Mouse (Mus musculus) embryonic facial prominence, embryonic 10.5 days (tissue): Measurements from ENCODE around the gene Col19a1. TPM values are rescaled to one million over a fixed set of nuclear protein-coding genes. Genes with fewer than 3 reads are reported as not detected.
A peak's percentile ranks its signal among the peaks of the same experiment; 100 is the strongest.

ENCODE experiments used
- DNase-seq: peaks from one replicate; pipeline ENCODE4 v3.0.0-alpha.2; 2017; ENCODE audit warnings: low spot score
- H3K27ac ChIP-seq: fragments of 300-500 bp; sonication (generic); replicated peaks from 2 replicates; pipeline ENCODE4 v1.5.1; 2016; ENCODE audit warnings: mild to moderate bottlenecking
- H3K27me3 ChIP-seq: fragments of 300-500 bp; sonication (generic); replicated peaks from 2 replicates; pipeline ENCODE4 v1.6.1; 2016; ENCODE audit warnings: low read depth, mild to moderate bottlenecking; ENCODE audit not compliant: poor library complexity, severe bottlenecking
- H3K36me3 ChIP-seq: fragments of 300-500 bp; sonication (generic); replicated peaks from 2 replicates; pipeline ENCODE4 v1.6.1; 2016; ENCODE audit warnings: mild to moderate bottlenecking, moderate library complexity
- H3K4me1 ChIP-seq: fragments of 300-500 bp; sonication (generic); 2 replicates; pipeline ENCODE4 v1.6.1; 2016
- H3K4me3 ChIP-seq: fragments of 300-500 bp; sonication (generic); 2 replicates; pipeline ENCODE4 v1.5.1; 2016; ENCODE audit warnings: mild to moderate bottlenecking, moderate library complexity
- H3K9me3 ChIP-seq: fragments of 300-500 bp; sonication (generic); 2 replicates; pipeline ENCODE4 v1.6.1; 2016; ENCODE audit warnings: mild to moderate bottlenecking
- WGBS: fragments of 180-500 bp; shearing (Covaris S2); methylation state at CpG from one replicate; pipeline ENCODE4 v1.1.7; 2016; 5-methylcytosine and 5-hydroxymethylcytosine counted together
- polyA plus RNA-seq: library from polyadenylated mRNA; unstranded; fragments of >200 nt; fragmentation: Nextera tagmentation; extraction: Ambion mirVana; gene quantifications from 2 replicates; pipeline ENCODE4 v1.2.1, GENCODE M21; 2016

Col19a1 gene
- polyA plus RNA-seq, 1 experiment from 2014 or later: 0.42 TPM

DNA sequence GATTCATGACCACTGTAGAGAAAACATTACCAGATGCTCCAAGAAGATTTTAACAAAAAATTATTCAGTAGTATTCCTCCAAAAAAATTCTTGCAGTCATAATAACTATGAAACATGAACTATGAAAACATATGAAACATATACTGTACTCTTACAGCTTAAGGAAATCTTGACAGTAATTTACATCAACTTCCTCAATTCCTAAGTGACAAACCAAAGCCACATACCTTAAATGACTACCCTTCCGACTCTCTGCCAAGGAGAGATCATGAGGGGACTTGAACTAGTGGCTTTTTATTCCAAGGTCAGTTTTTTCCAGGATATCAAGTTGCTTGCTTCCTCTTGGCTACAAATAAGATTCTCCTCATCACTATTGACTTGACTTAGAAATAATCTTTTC lies 39.7 kb downstream of the Col19a1 start:
- Histone ChIP-seq H3K4me1 (peaks cover 9% of the 10 kb centered on the region), H3K36me3 (no peaks in the 10 kb centered on the region), H3K27ac (no peak overlapping the region), H3K9me3 (no peaks in the 10 kb centered on the region), H3K4me3 (no peak overlapping the region), H3K27me3 (no peaks in the 10 kb centered on the region)
- WGBS: 69% methylated on average over 1 of the region's 1 CpGs
- no peak for DNase-seq

GRCm38 (mm10) chr1:24539852-24540251 lies 47.4 kb downstream of the Col19a1 start:
- Histone ChIP-seq H3K36me3 (no peaks in the 10 kb centered on the region), H3K4me3 (no peak overlapping the region), H3K9me3 (no peaks in the 10 kb centered on the region), H3K4me1 (no peaks in the 10 kb centered on the region), H3K27me3 (no peaks in the 10 kb centered on the region), H3K27ac (no peak overlapping the region)
- 73% methylated on average over 1 of the region's 1 CpGs for WGBS
- DNase-seq: no peak

DNA sequence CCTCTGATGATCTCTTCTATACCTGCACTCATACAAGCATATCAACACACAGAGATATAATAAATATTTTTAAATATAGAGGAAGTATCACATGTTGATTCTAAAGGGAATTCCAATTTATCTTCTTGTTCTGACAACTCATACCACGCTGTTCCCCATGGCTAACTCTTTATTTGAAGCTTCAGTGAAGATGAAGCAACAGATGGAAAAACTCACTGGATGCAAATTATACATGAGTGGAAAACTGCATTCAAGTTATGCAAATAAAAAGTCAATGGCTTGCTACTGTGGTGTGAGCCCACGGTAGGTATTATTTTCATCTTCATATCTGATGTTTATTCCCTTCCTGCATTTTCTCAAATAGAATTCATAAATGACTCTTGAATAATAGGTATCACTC lies 60.1 kb downstream of the Col19a1 start:
- Histone ChIP-seq H3K36me3 (no peaks in the 10 kb centered on the region), H3K27ac (no peak overlapping the region), H3K4me1 (no peaks in the 10 kb centered on the region), H3K27me3 (no peaks in the 10 kb centered on the region), H3K4me3 (no peak overlapping the region), H3K9me3 (no peaks in the 10 kb centered on the region)
- no peak for DNase-seq
- 84% methylated on average over 2 of the region's 2 CpGs for WGBS

DNA sequence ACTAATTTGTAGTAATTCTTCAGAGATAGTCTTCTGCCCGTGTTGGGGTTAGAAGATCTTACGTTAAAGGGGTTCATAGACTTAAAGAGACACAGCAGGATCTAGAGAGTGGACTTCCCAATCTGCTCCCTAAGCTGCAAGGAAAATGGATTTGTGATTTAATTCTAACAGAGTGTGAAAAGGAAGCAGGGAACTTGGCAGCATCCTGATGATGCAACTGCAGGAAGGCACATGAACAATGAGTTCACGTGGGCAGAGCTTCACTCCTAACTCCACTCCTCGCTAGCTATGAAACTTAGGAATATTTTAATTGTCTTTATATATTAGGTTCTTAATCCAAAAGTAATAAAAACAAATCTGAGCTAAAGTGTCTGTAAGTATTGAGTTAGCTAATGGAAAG lies 69.8 kb downstream of the Col19a1 start:
- Histone ChIP-seq H3K27me3 (no peaks in the 10 kb centered on the region), H3K4me1 (no peaks in the 10 kb centered on the region), H3K27ac (no peak overlapping the region), H3K9me3 (no peaks in the 10 kb centered on the region), H3K36me3 (no peaks in the 10 kb centered on the region), H3K4me3 (no peak overlapping the region)
- 88% methylated on average over 4 of the region's 4 CpGs for WGBS
- no peak for DNase-seq

DNA sequence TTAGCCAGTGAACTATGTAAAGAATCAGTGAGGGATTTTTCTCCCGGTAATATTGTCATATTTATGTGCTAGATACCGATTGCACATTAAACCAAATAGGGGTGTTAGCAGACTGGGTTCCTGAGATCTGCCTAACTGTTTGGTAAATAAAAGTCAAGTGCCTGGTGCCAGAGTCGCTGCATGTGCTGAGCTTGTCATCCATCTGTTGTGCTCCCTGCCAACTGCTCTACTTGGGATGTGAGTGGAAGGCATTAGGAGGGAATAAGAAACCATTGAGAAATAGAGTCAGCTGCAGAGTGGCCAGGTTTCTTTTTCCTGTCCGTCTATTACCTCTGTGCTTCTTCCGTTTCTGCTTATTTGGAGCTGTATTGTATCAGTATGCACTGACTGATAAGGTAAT lies 71.9 kb downstream of the Col19a1 start:
- no peak overlapping the region for H3K4me3 ChIP-seq
- H3K27me3 ChIP-seq: no peaks in the 10 kb centered on the region
- 89% methylated on average over 5 of the region's 5 CpGs for WGBS
- no peaks in the 10 kb centered on the region for H3K4me1 ChIP-seq
- H3K27ac ChIP-seq: no peak overlapping the region
- H3K36me3 ChIP-seq: no peaks in the 10 kb centered on the region
- no peak for DNase-seq
- H3K9me3 ChIP-seq: no peaks in the 10 kb centered on the region

GRCm38 (mm10) chr1:24511536-24511935 lies 75.7 kb downstream of the Col19a1 start:
- WGBS: 65% methylated on average over 6 of the region's 6 CpGs
- DNase-seq: peak; percentile 9
- no peaks in the 10 kb centered on the region for H3K9me3 ChIP-seq
- no peak overlapping the region for H3K27ac ChIP-seq
- H3K36me3 ChIP-seq: no peaks in the 10 kb centered on the region
- H3K4me3 ChIP-seq: no peak overlapping the region
- H3K27me3 ChIP-seq: no peaks in the 10 kb centered on the region
- H3K4me1 ChIP-seq: no peaks in the 10 kb centered on the region

DNA sequence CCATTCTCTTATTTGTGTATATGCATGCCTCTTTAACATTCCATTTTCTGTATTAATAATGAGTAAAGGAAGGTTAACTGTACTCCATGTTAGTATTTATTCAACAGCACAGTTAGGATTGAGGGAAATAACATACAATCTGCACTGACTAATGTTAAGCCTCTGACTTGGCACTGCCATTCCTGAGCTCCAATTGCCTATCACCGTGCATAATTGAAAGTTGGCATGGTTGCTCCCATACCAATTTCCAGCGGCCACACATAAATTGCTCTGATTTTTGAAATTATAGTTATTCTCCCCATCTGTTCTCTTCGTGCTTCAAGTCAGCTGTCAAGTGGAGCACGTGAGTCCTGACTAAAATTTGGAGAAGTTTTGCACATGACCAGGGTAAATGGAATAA lies 91.9 kb downstream of the Col19a1 start:
- Histone ChIP-seq H3K36me3 (no peaks in the 10 kb centered on the region), H3K27me3 (no peaks in the 10 kb centered on the region), H3K9me3 (no peaks in the 10 kb centered on the region), H3K27ac (no peak overlapping the region), H3K4me3 (no peak overlapping the region), H3K4me1 (no peaks in the 10 kb centered on the region)
- WGBS: 94% methylated on average over 4 of the region's 4 CpGs
- no peak for DNase-seq

DNA sequence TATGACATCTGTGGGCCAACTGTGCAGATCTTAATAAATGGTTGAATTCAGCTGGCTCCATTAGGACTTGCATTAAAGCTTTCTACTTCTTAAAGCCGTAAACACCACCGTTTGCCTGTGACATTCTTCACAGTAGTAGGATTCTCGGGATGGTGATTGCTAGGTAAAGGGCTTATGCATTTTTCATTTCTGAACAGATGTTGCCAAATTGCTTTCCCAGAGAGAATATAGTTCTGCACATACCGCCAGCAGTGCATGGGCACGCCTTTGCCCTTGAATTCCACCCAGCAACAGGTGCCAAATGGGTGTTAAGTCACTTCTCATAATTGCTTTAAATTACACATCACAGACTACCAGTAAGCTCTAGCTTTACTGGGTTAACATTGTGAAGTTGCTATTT lies 103.1 kb downstream of the Col19a1 start:
- Histone ChIP-seq H3K4me3 (no peak overlapping the region), H3K27me3 (no peaks in the 10 kb centered on the region), H3K36me3 (no peaks in the 10 kb centered on the region), H3K27ac (no peak overlapping the region), H3K4me1 (no peaks in the 10 kb centered on the region), H3K9me3 (no peaks in the 10 kb centered on the region)
- no peak for DNase-seq
- 85% methylated on average over 5 of the region's 5 CpGs for WGBS

DNA sequence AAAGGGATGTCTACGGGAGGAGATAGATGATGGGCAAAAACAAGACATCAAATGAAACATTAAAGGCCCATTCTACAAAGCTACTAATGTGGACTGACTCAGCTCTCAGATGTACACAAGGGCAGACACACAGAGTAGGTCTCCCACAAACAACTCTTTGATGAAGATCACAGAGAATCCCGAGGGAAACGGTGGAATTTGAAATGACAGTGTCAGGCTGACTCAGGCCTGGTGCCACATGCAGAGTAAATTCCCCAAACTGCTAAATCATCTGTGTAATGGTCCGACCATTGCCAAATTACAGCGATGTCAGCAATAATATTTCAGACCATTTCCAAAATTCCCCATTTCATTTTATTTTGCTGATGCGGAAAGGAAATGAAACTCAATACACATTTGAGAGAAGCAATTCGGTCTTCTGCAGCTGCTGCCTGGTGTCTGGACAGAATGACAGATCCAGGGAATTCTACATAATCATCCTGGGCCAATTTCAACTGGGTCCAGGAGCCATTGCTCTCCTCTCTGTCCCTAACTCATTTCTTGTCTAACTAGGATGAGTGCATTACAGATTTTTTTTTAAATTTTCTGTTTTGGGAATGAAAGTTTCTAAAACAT lies 116.1 kb downstream of the Col19a1 start:
- H3K27me3 ChIP-seq: no peaks in the 10 kb centered on the region
- no peak overlapping the region for H3K27ac ChIP-seq
- WGBS: 84% methylated on average over 7 of the region's 7 CpGs
- H3K36me3 ChIP-seq: no peaks in the 10 kb centered on the region
- H3K4me1 ChIP-seq: no peaks in the 10 kb centered on the region
- no peak overlapping the region for H3K4me3 ChIP-seq
- no peaks in the 10 kb centered on the region for H3K9me3 ChIP-seq
- no peak for DNase-seq

- H3K4me3 ChIP-seq: no peak overlapping the region
- no peak for DNase-seq
- H3K9me3 ChIP-seq: no peaks in the 10 kb centered on the region
- 91% methylated on average over 5 of the region's 5 CpGs for WGBS
- H3K27ac ChIP-seq: no peak overlapping the region
- no peaks in the 10 kb centered on the region for H3K4me1 ChIP-seq
- no peaks in the 10 kb centered on the region for H3K36me3 ChIP-seq
- H3K27me3 ChIP-seq: no peaks in the 10 kb centered on the region
Measured at GRCm38 (mm10) chr1:24470633-24471032, 116.6 kb downstream of the Col19a1 start.

DNA sequence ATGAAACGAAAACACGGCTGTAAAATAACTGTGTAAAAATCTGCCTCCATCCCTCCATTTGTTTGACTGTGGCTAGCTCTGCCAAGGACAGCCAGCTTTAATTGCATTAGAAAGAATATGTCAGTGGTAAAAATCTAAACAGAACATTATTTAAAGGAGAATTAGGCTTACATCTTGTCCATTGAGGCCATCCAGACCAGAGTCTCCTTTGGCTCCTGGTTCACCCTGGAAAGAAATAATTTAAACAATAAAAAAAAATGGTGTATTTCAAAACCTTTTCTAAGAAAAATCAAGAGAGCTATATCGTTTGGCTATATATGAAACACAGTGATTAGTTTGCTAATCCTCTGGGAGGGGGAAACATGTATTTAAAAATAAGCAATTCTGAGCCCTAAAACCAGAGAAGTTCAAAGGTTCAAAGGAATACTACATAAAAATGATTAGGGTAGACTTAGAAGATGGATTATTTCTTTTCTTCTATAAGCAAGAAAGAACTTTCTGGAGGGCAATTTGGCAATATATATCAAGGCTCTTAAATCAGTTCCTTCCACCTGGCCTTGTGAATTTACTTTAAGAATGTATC lies 125.9 kb downstream of the Col19a1 start:
- H3K36me3 ChIP-seq: no peaks in the 10 kb centered on the region
- H3K27ac ChIP-seq: no peak overlapping the region
- DNase-seq: no peak
- H3K4me1 ChIP-seq: no peaks in the 10 kb centered on the region
- H3K9me3 ChIP-seq: no peaks in the 10 kb centered on the region
- WGBS: 91% methylated on average over 3 of the region's 3 CpGs
- no peak overlapping the region for H3K4me3 ChIP-seq
- no peaks in the 10 kb centered on the region for H3K27me3 ChIP-seq

DNA sequence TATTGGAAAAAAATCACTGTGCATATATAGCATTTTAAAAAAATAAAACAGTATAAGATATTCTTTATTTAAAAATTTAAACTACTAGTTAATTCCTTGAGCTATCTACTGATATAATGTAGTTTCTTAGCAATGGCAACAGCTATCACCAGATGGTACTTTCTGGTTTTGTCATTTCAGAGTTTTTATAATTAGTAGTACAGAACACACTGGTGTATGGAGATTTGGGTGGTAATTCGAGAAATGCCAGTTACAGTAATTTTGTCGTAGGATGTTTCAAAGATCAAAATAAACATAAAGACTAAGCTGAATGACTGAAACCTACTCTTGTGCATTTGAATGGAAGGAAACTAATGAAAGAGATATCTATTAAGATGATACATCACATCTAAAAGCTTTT lies 129.3 kb downstream of the Col19a1 start:
- Histone ChIP-seq H3K27me3 (no peaks in the 10 kb centered on the region), H3K4me1 (no peaks in the 10 kb centered on the region), H3K27ac (no peak overlapping the region), H3K4me3 (no peak overlapping the region), H3K36me3 (no peaks in the 10 kb centered on the region), H3K9me3 (no peaks in the 10 kb centered on the region)
- WGBS: 88% methylated on average over 2 of the region's 2 CpGs
- DNase-seq: no peak

- 69% methylated on average over 10 of the region's 10 CpGs for WGBS
- Histone ChIP-seq H3K27ac (no peak overlapping the region), H3K27me3 (no peaks in the 10 kb centered on the region), H3K4me1 (no peaks in the 10 kb centered on the region), H3K9me3 (no peaks in the 10 kb centered on the region), H3K36me3 (no peaks in the 10 kb centered on the region), H3K4me3 (no peak overlapping the region)
- DNase-seq: no peak
Measured at GRCm38 (mm10) chr1:24452572-24453269, 134.6 kb downstream of the Col19a1 start.
